Mouse (Mus musculus) ES-Bruce4 (cell line): ENCODE data around the gene A2ml1.

Experiments
- CTCF ChIP-seq: IDR thresholded peaks from one replicate; pipeline ENCODE4 v1.8.1; 2011; ENCODE audit warnings: low read depth, low read length
- POLR2A ChIP-seq: IDR thresholded peaks from one replicate; pipeline ENCODE4 v1.8.1; 2011; ENCODE audit warnings: low read length; ENCODE audit not compliant: insufficient read depth

- TF ChIP-seq POLR2A, result no peak
- TF ChIP-seq CTCF, result no peak
Observed at GRCm38 (mm10) chr6:128622733-128623132, 41.3 kb upstream of the A2ml1 start.
